Mouse (Mus musculus): Measurements from ENCODE around the gene Uck2. TPM values are rescaled to one million over a fixed set of nuclear protein-coding genes. Genes with fewer than 3 reads are reported as not detected.

The Uck2 gene
- polyA plus RNA-seq, 1 experiment from 2014 or later = 98.3 TPM

- Histone ChIP-seq H3K9me3 (ENCODE audit: low read depth, low read length) (no peaks in the 10 kb centered on the region), H3K27ac (ENCODE audit: low read depth) (no peak overlapping the region), H3K4me1 (ENCODE audit: insufficient read depth) (peaks cover 5% of the 10 kb centered on the region; the same call in 1 of the 2 replicates), H3K9ac (no peak overlapping the region), H3K4me3 (ENCODE audit: low read depth, low read length) (no peak overlapping the region), H3K4me2 (no peak overlapping the region), H3K27me3 (ENCODE audit: insufficient read depth, low read length) (no peaks in the 10 kb centered on the region; the same call in 1 of the 2 replicates), H3K36me3 (ENCODE audit: insufficient read depth) (no peaks in the 10 kb centered on the region)
- ATAC-seq (ENCODE audit: insufficient read depth) (no peak), DNase-seq (no peak)
- WGBS = 72% methylated on average over 8 of the region's 8 CpGs
- TF ChIP-seq CTCF (IDR thresholded peaks at IDR 0.05; ENCODE audit: low read depth) = no peak
These were observed 6.5 kb upstream of the Uck2 start for GRCm38 (mm10) chr1:167291610-167292009.

DNA sequence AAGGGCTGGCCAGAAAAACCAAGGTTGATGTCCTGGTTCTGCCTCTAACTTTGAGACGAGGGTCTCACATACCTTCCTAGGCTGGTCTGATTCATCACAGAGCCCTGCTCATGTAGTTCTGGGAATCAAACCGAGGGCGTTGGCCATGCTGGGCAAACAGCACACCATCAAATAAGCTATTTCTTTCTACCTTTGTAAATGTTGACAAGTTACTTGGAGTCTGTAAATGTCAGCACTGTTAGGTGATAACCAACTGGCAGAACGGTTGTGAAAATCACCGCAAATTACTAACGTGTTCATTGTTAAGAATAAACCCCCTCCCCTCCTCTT is 5.1 kb upstream of the Uck2 start:
- no peak overlapping the region for H3K9ac ChIP-seq
- H3K4me2 ChIP-seq = no peak overlapping the region; the same call in 1 of the 2 replicates
- no peaks in the 10 kb centered on the region for H3K36me3 ChIP-seq (ENCODE audit: insufficient read depth)

GRCm38 (mm10) chr1:167289567-167290262 is 4.6 kb upstream of the Uck2 start:
- Histone ChIP-seq H3K27me3 (ENCODE audit: insufficient read depth, low read length) (no peaks in the 10 kb centered on the region; the same call in 1 of the 2 replicates), H3K9me3 (ENCODE audit: low read depth, low read length) (no peaks in the 10 kb centered on the region), H3K36me3 (ENCODE audit: insufficient read depth) (no peaks in the 10 kb centered on the region), H3K9ac (no peak overlapping the region), H3K4me3 (ENCODE audit: low read depth, low read length) (no peak overlapping the region), H3K27ac (ENCODE audit: low read depth) (no peak overlapping the region), H3K4me2 (no peak overlapping the region; the same call in 1 of the 2 replicates), H3K4me1 (ENCODE audit: insufficient read depth) (peaks cover 5% of the 10 kb centered on the region; the same call in 1 of the 2 replicates)
- DNase-seq (peak; percentile 68), ATAC-seq (ENCODE audit: insufficient read depth) (0 out of 2 replicates have a peak, but pooled peaks have one; percentile 11)
- WGBS = 6% methylated on average over 11 of the region's 11 CpGs
- no peak for TF ChIP-seq CTCF (IDR thresholded peaks at IDR 0.05; ENCODE audit: low read depth)

More for the DNA sequence above, 5.1 kb upstream of the Uck2 start:
- H3K4me3 ChIP-seq (ENCODE audit: low read depth, low read length) = no peak overlapping the region
- no peak for ATAC-seq (ENCODE audit: insufficient read depth)
- H3K9me3 ChIP-seq (ENCODE audit: low read depth, low read length) = no peaks in the 10 kb centered on the region
- TF ChIP-seq CTCF (IDR thresholded peaks at IDR 0.05; ENCODE audit: low read depth) = no peak
- WGBS = 28% methylated on average over 6 of the region's 6 CpGs
- H3K27ac ChIP-seq (ENCODE audit: low read depth) = no peak overlapping the region
- DNase-seq = no peak
- H3K27me3 ChIP-seq (ENCODE audit: insufficient read depth, low read length) = no peaks in the 10 kb centered on the region; the same call in 1 of the 2 replicates
- peaks cover 5% of the 10 kb centered on the region; the same call in 1 of the 2 replicates for H3K4me1 ChIP-seq (ENCODE audit: insufficient read depth)

- DNase-seq = no peak
- no peak overlapping the region for H3K4me3 ChIP-seq (ENCODE audit: low read depth, low read length)
- 0 out of 2 replicates have a peak, but pooled peaks have one; percentile 5 for TF ChIP-seq CTCF (IDR thresholded peaks at IDR 0.05; ENCODE audit: low read depth)
- WGBS = 35% methylated on average over 11 of the region's 11 CpGs
- no peaks in the 10 kb centered on the region for H3K9me3 ChIP-seq (ENCODE audit: low read depth, low read length)
- no peak overlapping the region for H3K9ac ChIP-seq
- H3K4me2 ChIP-seq = no peak overlapping the region
- H3K36me3 ChIP-seq (ENCODE audit: insufficient read depth) = no peaks in the 10 kb centered on the region
- H3K27ac ChIP-seq (ENCODE audit: low read depth) = no peak overlapping the region
- no peaks in the 10 kb centered on the region; the same call in 1 of the 2 replicates for H3K27me3 ChIP-seq (ENCODE audit: insufficient read depth, low read length)
- peaks cover 5% of the 10 kb centered on the region; the same call in 1 of the 2 replicates for H3K4me1 ChIP-seq (ENCODE audit: insufficient read depth)
- no peak for ATAC-seq (ENCODE audit: insufficient read depth)
These were observed 3.8 kb upstream of the Uck2 start for GRCm38 (mm10) chr1:167288665-167289538.

DNA sequence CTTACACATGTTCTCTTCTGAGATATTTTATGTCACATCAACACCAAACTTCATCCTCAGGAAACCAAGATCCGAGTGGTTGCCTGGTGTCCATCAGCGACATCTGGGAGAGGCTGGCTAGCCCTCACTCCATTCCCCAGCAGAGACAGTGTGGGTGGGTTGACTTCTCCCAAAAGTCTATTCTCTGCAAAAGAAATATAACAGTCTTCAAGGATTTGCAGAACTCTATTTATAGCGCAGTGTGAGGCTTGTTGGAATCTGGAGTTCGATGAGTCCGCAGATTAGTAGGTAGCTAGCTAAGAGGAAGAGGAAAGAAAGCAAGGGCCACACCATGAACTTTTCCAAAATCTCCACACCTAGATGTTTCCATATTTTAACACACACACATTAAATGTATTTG is 2.0 kb upstream of the Uck2 start:
- 82% methylated on average over 5 of the region's 5 CpGs for WGBS

GRCm38 (mm10) chr1:167285356-167285755 is 236 bp upstream of the Uck2 start:
- H3K27ac ChIP-seq (ENCODE audit: low read depth) = peak overlapping the region; percentile 98; the same call in 1 of the 2 replicates
- H3K4me2 ChIP-seq = peak overlapping the region; percentile 78
- peaks cover 5% of the 10 kb centered on the region; the same call in 1 of the 2 replicates for H3K4me1 ChIP-seq (ENCODE audit: insufficient read depth)
- ATAC-seq (ENCODE audit: insufficient read depth) (no peak), DNase-seq (no peak)
- H3K9me3 ChIP-seq (ENCODE audit: low read depth, low read length) = no peaks in the 10 kb centered on the region
- peak overlapping the region; percentile 87 for H3K4me3 ChIP-seq (ENCODE audit: low read depth, low read length)
- no peak for TF ChIP-seq CTCF (IDR thresholded peaks at IDR 0.05; ENCODE audit: low read depth)
- H3K36me3 ChIP-seq (ENCODE audit: insufficient read depth) = 0 out of 2 replicates have a peak, but pooled peaks cover under 1% of the 10 kb centered on the region
- no peaks in the 10 kb centered on the region; the same call in 1 of the 2 replicates for H3K27me3 ChIP-seq (ENCODE audit: insufficient read depth, low read length)
- WGBS = 1% methylated on average over 8 of the region's 8 CpGs
- peak overlapping the region; percentile 86 for H3K9ac ChIP-seq

More for the DNA sequence above, 2.0 kb upstream of the Uck2 start:
- H3K4me1 ChIP-seq (ENCODE audit: insufficient read depth) = peaks cover 5% of the 10 kb centered on the region; the same call in 1 of the 2 replicates
- no peak for TF ChIP-seq CTCF (IDR thresholded peaks at IDR 0.05; ENCODE audit: low read depth)
- H3K4me3 ChIP-seq (ENCODE audit: low read depth, low read length) = no peak overlapping the region
- H3K27me3 ChIP-seq (ENCODE audit: insufficient read depth, low read length) = no peaks in the 10 kb centered on the region; the same call in 1 of the 2 replicates
- no peak overlapping the region for H3K9ac ChIP-seq
- H3K27ac ChIP-seq (ENCODE audit: low read depth) = no peak overlapping the region
- H3K9me3 ChIP-seq (ENCODE audit: low read depth, low read length) = no peaks in the 10 kb centered on the region
- DNase-seq (no peak), ATAC-seq (ENCODE audit: insufficient read depth) (no peak)
- no peak overlapping the region for H3K4me2 ChIP-seq
- H3K36me3 ChIP-seq (ENCODE audit: insufficient read depth) = no peaks in the 10 kb centered on the region
